Mouse (Mus musculus): Measurements from ENCODE around the gene Ccdc62. TPM values are rescaled to one million over a fixed set of nuclear protein-coding genes. Genes with fewer than 3 reads are reported as not detected.

The Ccdc62 gene
- polyA plus RNA-seq, 2 experiments: 6.6 to 9.2 TPM

- no peak for TF ChIP-seq POLR2A (IDR thresholded peaks at IDR 0.05; ENCODE audit: borderline replicate concordance, extremely low read depth, insufficient read depth, insufficient read length)
- peaks cover 59% of the 10 kb centered on the region for H3K36me3 ChIP-seq (ENCODE audit: control insufficient read depth, insufficient read depth, low read length)
- WGBS: 91% methylated on average over 15 of the region's 15 CpGs
Observed at GRCm38 (mm10) chr5:124005151-124005500, 74.6 kb downstream of the Ccdc62 start.

GRCm38 (mm10) chr5:124005591-124005990, 75.1 kb downstream of the Ccdc62 start:
- H3K36me3 ChIP-seq (ENCODE audit: control insufficient read depth, insufficient read depth, low read length): peaks cover 64% of the 10 kb centered on the region

More at GRCm38 (mm10) chr5:124005151-124005500, 74.6 kb downstream of the Ccdc62 start:
- ATAC-seq (ENCODE audit: low FRiP score, low read depth) (no peak), DNase-seq (ENCODE audit: low spot score) (no peak)
- Histone ChIP-seq H3K27me3 (ENCODE audit: control insufficient read depth, insufficient read depth, low read length) (no peaks in the 10 kb centered on the region), H3K27ac (replicated peaks; ENCODE audit: low read depth, low read length) (no peak overlapping the region), H3K4me2 (replicated peaks; ENCODE audit: low read depth, low read length, severe bottlenecking) (no peak overlapping the region), H3K9me3 (ENCODE audit: control insufficient read depth, low read length) (no peaks in the 10 kb centered on the region), H3K4me1 (ENCODE audit: control insufficient read depth, insufficient read depth, low read length) (no peaks in the 10 kb centered on the region), H3K4me3 (replicated peaks; ENCODE audit: low read length) (no peak overlapping the region), H3K9ac (ENCODE audit: low read depth, low read length, severe bottlenecking) (no peak overlapping the region)

DNA sequence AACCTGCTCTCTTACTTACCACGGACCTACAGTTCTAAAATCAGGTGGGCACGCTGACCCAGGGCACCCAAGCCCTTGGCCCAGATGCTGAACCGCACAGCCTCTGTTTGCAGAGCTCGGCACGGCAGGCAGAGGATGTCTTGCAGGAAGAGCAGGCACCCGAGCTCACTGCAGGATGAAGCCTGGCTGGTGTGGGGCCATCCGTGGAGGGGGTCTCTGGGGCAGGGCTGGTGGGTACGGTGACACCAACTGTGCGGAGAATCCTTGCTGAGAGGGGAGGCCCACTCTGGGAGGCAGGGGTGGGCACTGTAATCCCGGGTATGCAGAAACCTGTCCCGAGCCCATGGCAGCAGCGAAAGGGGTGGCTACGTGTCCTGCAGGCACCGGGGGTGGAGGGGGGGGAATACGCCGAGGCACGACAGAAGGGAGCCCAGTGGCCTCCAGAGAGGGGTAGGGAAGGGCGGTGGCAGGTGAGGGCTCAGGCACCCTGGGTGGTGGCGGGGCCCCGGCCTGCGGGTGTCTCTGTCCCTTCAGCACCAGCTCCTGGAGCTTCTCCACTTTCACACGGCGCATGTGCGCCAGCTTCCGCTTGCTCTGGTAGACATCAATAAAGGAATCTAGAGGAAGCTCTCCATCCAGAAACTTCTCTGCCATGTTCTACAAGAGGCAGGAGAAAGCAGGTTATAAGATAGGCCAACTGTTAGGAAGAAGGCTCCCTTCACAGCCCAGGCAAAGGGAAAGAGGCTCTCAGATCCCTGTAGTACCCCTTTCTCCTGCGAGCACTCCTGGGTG, 75.8 kb downstream of the Ccdc62 start:
- no peak for ATAC-seq (ENCODE audit: low FRiP score, low read depth)

More at GRCm38 (mm10) chr5:124005591-124005990, 75.1 kb downstream of the Ccdc62 start:
- no peak for ATAC-seq (ENCODE audit: low FRiP score, low read depth)
- no peak overlapping the region for H3K4me3 ChIP-seq (replicated peaks; ENCODE audit: low read length)
- 76% methylated on average over 11 of the region's 11 CpGs for WGBS
- no peak for TF ChIP-seq POLR2A (IDR thresholded peaks at IDR 0.05; ENCODE audit: borderline replicate concordance, extremely low read depth, insufficient read depth, insufficient read length)
- no peaks in the 10 kb centered on the region for H3K27me3 ChIP-seq (ENCODE audit: control insufficient read depth, insufficient read depth, low read length)
- no peak overlapping the region for H3K27ac ChIP-seq (replicated peaks; ENCODE audit: low read depth, low read length)
- no peak for DNase-seq (ENCODE audit: low spot score)
- H3K4me2 ChIP-seq (replicated peaks; ENCODE audit: low read depth, low read length, severe bottlenecking): no peak overlapping the region
- H3K4me1 ChIP-seq (ENCODE audit: control insufficient read depth, insufficient read depth, low read length): peaks cover 3% of the 10 kb centered on the region
- H3K9me3 ChIP-seq (ENCODE audit: control insufficient read depth, low read length): no peaks in the 10 kb centered on the region
- H3K9ac ChIP-seq (ENCODE audit: low read depth, low read length, severe bottlenecking): no peak overlapping the region

GRCm38 (mm10) chr5:124006891-124007491, 76.5 kb downstream of the Ccdc62 start:
- no peak overlapping the region for H3K4me3 ChIP-seq (replicated peaks; ENCODE audit: low read length)
- no peak overlapping the region for H3K9ac ChIP-seq (ENCODE audit: low read depth, low read length, severe bottlenecking)
- ATAC-seq (ENCODE audit: low FRiP score, low read depth): no peak
- WGBS: 90% methylated on average over 17 of the region's 17 CpGs
- H3K4me1 ChIP-seq (ENCODE audit: control insufficient read depth, insufficient read depth, low read length): peaks cover 17% of the 10 kb centered on the region
- peaks cover 64% of the 10 kb centered on the region for H3K36me3 ChIP-seq (ENCODE audit: control insufficient read depth, insufficient read depth, low read length)
- no peaks in the 10 kb centered on the region for H3K9me3 ChIP-seq (ENCODE audit: control insufficient read depth, low read length)
- no peak overlapping the region for H3K4me2 ChIP-seq (replicated peaks; ENCODE audit: low read depth, low read length, severe bottlenecking)
- H3K27me3 ChIP-seq (ENCODE audit: control insufficient read depth, insufficient read depth, low read length): no peaks in the 10 kb centered on the region
- DNase-seq (ENCODE audit: low spot score): no peak
- TF ChIP-seq POLR2A (IDR thresholded peaks at IDR 0.05; ENCODE audit: borderline replicate concordance, extremely low read depth, insufficient read depth, insufficient read length): no peak
- H3K27ac ChIP-seq (replicated peaks; ENCODE audit: low read depth, low read length): no peak overlapping the region

More for the DNA sequence above, 75.8 kb downstream of the Ccdc62 start:
- Histone ChIP-seq H3K36me3 (ENCODE audit: control insufficient read depth, insufficient read depth, low read length) (peaks cover 64% of the 10 kb centered on the region), H3K27ac (replicated peaks; ENCODE audit: low read depth, low read length) (no peak overlapping the region), H3K27me3 (ENCODE audit: control insufficient read depth, insufficient read depth, low read length) (no peaks in the 10 kb centered on the region), H3K9ac (ENCODE audit: low read depth, low read length, severe bottlenecking) (no peak overlapping the region), H3K4me2 (replicated peaks; ENCODE audit: low read depth, low read length, severe bottlenecking) (no peak overlapping the region), H3K4me3 (replicated peaks; ENCODE audit: low read length) (no peak overlapping the region), H3K9me3 (ENCODE audit: control insufficient read depth, low read length) (no peaks in the 10 kb centered on the region), H3K4me1 (ENCODE audit: control insufficient read depth, insufficient read depth, low read length) (peaks cover 10% of the 10 kb centered on the region)
- WGBS: 89% methylated on average over 26 of the region's 26 CpGs
- no peak for TF ChIP-seq POLR2A (IDR thresholded peaks at IDR 0.05; ENCODE audit: borderline replicate concordance, extremely low read depth, insufficient read depth, insufficient read length)
- no peak for DNase-seq (ENCODE audit: low spot score)

DNA sequence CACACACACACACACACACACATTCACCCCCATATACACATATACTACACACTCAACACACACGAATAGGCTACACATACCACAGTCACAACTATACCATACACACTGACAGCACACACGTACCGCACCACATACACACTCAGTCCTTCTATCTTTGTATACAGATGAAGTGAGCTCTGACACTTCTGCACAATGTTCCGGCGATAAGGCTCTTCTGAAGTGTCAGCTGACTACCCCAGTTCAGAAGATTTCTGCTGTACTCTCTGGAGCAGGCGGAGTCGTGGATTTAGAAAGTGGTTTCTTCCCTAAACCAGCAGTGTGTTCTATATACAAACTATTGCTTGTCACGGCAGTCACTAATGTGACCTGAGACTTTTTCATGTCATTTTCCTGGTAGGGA, 79.6 kb downstream of the Ccdc62 start:
- no peak for DNase-seq (ENCODE audit: low spot score)
- ATAC-seq (ENCODE audit: low FRiP score, low read depth): no peak
- Histone ChIP-seq H3K36me3 (ENCODE audit: control insufficient read depth, insufficient read depth, low read length) (peaks cover 54% of the 10 kb centered on the region), H3K4me3 (replicated peaks; ENCODE audit: low read length) (no peak overlapping the region), H3K4me1 (ENCODE audit: control insufficient read depth, insufficient read depth, low read length) (peaks cover 46% of the 10 kb centered on the region), H3K27me3 (ENCODE audit: control insufficient read depth, insufficient read depth, low read length) (no peaks in the 10 kb centered on the region), H3K27ac (replicated peaks; ENCODE audit: low read depth, low read length) (no peak overlapping the region), H3K9me3 (ENCODE audit: control insufficient read depth, low read length) (no peaks in the 10 kb centered on the region), H3K9ac (ENCODE audit: low read depth, low read length, severe bottlenecking) (no peak overlapping the region), H3K4me2 (replicated peaks; ENCODE audit: low read depth, low read length, severe bottlenecking) (no peak overlapping the region)
- TF ChIP-seq POLR2A (IDR thresholded peaks at IDR 0.05; ENCODE audit: borderline replicate concordance, extremely low read depth, insufficient read depth, insufficient read length): no peak
- WGBS: 91% methylated on average over 8 of the region's 8 CpGs
